Mouse (Mus musculus) cerebellum, adult 9-10 months (tissue): ENCODE data around the gene Gcn1l1.

Experiments
- DNase-seq: peaks from one replicate; pipeline ENCODE4 v3.0.0; 2022

Gcn1l1 gene

GRCm38 (mm10) chr5:115662658-115663057, 97.6 kb downstream of the Gcn1l1 start:
- no peak for DNase-seq

DNA sequence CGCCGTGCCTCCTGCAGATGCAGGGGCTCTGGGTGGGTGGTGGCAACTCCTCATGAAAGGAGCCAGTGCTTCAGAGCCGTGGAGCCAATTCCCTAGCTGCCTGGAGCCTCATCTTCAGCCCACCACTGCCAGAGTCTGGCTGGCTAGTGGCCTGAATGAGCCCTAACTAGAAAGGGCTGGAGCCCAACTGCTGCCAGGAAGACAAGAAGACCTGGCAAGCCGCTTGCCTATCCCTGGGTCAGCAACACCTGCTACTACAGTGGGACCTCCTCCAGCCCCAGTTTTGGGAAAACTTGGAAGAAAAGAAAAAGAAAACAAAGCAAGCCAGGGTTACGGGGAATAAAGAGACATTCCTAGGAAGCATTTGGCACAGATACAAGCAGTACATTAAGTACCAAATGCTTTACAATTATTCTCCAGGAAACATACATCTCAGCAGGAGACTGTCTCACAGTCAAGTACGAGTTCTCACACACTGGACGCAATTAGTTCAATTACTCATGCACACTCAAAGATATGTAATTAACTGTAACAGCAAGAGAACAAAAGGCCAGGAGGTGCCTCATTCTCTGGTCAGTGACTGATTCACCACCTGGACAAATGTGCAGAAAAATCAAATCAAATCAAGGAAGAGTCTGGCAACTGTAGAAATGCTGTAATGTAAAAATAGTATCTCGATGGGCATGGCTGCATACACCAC, 101.5 kb downstream of the Gcn1l1 start:
- DNase-seq = peak; percentile 83

DNA sequence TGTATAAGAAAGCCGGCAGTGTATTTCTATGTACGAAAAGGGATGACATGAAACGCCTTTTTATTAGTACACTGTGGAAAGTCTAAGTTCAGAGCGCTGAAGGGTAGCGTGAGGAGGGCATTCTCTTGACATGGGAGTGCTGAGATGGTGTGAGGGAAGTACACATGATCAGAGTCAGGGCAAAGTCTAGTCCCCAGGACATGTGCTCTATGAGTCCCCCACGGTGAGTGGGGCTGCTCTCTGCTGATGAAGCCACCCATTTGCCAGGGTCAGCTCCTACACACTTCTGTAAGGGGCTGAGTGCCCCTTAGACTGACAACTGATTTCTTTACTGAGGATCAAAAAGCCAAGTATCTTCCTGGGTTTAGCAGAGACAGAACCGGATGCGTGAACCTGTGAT, 102.2 kb downstream of the Gcn1l1 start:
- no peak for DNase-seq

DNA sequence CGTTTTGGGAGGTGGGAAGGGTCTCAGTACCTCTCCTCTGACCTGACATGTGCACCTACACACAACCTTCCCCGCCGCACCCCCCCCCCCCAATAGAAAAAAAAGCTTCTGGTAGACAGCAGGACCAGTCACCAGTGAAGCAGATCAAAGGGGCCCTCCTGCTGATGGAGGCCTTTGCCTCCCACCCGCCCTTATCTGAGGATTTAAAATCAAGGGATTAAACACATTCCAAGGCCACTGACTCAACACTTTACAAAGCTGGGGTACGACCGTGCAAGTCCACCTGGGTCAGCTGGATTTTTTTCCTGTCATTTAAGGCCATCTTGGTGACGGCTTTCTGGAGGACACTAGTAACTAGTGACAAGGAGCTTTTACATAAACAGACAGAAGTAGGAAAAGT, 102.8 kb downstream of the Gcn1l1 start:
- DNase-seq = no peak

GRCm38 (mm10) chr5:115668986-115669385, 103.9 kb downstream of the Gcn1l1 start:
- no peak for DNase-seq

GRCm38 (mm10) chr5:115669974-115670373, 104.9 kb downstream of the Gcn1l1 start:
- no peak for DNase-seq

- DNase-seq = no peak
Observed at GRCm38 (mm10) chr5:115670406-115670805, 105.4 kb downstream of the Gcn1l1 start.

- DNase-seq = peak; percentile 68
Observed at GRCm38 (mm10) chr5:115671846-115672245, 106.8 kb downstream of the Gcn1l1 start.
